Comparison of ENCODE assay signal across 31 mouse cellular contexts in genomic region chrX:37168742-37169141, GRCm38 (mm10). TPM values are rescaled to one million over a fixed set of nuclear protein-coding genes. Genes with fewer than 3 reads are reported as not detected.
DNase-seq lines count a peak whose midpoint lies in the region; ATAC-seq and TF ChIP-seq lines count a peak whose summit lies in the region.
"Had no signal": no experiment of that assay in that cellular context is flagged by ENCODE, and none has a peak within 500 bp of the region (broad histone marks: within the 10 kb centered on the region; RNA-seq: fewer than 3 reads in every experiment).

TSS of gene Akap14 (minus strand) at chrX:37168842.

- no peaks in the 10 kb centered on the region for H3K27me3 ChIP-seq in hindbrain, embryonic 15.5 days
- no peaks in the 10 kb centered on the region for H3K27me3 ChIP-seq in hindbrain, embryonic 12.5 days
- H3K27me3 ChIP-seq: embryonic facial prominence, embryonic 13.5 days; forebrain, embryonic 13.5 days; heart, embryonic 13.5 days; intestine, embryonic 15.5 days had no signal

- H3K4me2 ChIP-seq in hindbrain, embryonic 15.5 days = no peak within 1 kb of the TSS
- H3K4me2 ChIP-seq in hindbrain, embryonic 12.5 days (replicated peaks) = no peak within 1 kb of the TSS
- H3K4me2 ChIP-seq: embryonic facial prominence, embryonic 13.5 days; forebrain, embryonic 13.5 days; heart, embryonic 13.5 days; intestine, embryonic 15.5 days had no signal

- no peaks in the 10 kb centered on the region for H3K9me3 ChIP-seq in hindbrain, embryonic 15.5 days
- H3K9me3 ChIP-seq in hindbrain, embryonic 12.5 days (replicated peaks) = no peaks in the 10 kb centered on the region
- H3K9me3 ChIP-seq: embryonic facial prominence, embryonic 10.5 days; embryonic facial prominence, embryonic 13.5 days; forebrain, embryonic 13.5 days; heart, embryonic 10.5 days; heart, embryonic 13.5 days; intestine, embryonic 15.5 days had no signal

- H3K27ac ChIP-seq in hindbrain, embryonic 15.5 days (replicated peaks) = no peak within 1 kb of the TSS
- H3K27ac ChIP-seq in hindbrain, embryonic 12.5 days = no peak within 1 kb of the TSS
- H3K27ac ChIP-seq: embryonic facial prominence, embryonic 10.5 days; embryonic facial prominence, embryonic 13.5 days; forebrain, embryonic 13.5 days; heart, adult 2 months; heart, embryonic 10.5 days; heart, embryonic 13.5 days; intestine, embryonic 15.5 days had no signal

- H3K36me3 ChIP-seq in hindbrain, embryonic 15.5 days = no peaks in the 10 kb centered on the region
- H3K36me3 ChIP-seq in hindbrain, embryonic 12.5 days = no peaks in the 10 kb centered on the region
- H3K36me3 ChIP-seq: embryonic facial prominence, embryonic 10.5 days; embryonic facial prominence, embryonic 13.5 days; heart, embryonic 10.5 days; heart, embryonic 13.5 days; intestine, embryonic 15.5 days had no signal

- WGBS in hindbrain, embryonic 15.5 days = 41% methylated on average over 5 of the region's 5 CpGs
- 50% methylated on average over 5 of the region's 5 CpGs for WGBS in hindbrain, embryonic 12.5 days

- no peak within 1 kb of the TSS for H3K9ac ChIP-seq in hindbrain, embryonic 15.5 days
- H3K9ac ChIP-seq in hindbrain, embryonic 12.5 days = no peak within 1 kb of the TSS
- H3K9ac ChIP-seq: embryonic facial prominence, embryonic 13.5 days; forebrain, embryonic 13.5 days; heart, embryonic 13.5 days; intestine, embryonic 15.5 days had no signal

- TF ChIP-seq CTCF in brain, embryonic 14.5 days (IDR thresholded peaks at IDR 0.05; ENCODE audit: borderline replicate concordance, extremely low read depth, insufficient read depth, insufficient read length) = no peak

- ATAC-seq in hindbrain, embryonic 15.5 days (ENCODE audit: low FRiP score, low read depth) = 0 out of 2 replicates have a peak, but pooled peaks have one; percentile 38
- ATAC-seq in hindbrain, embryonic 12.5 days (ENCODE audit: low FRiP score) = no peak
- ATAC-seq: activated CD4-positive, CD25-positive, alpha-beta regulatory T cell, adult 4 months; forebrain, embryonic 13.5 days; forebrain, embryonic 16.5 days; intestine, embryonic 15.5 days had no signal

- no peaks in the 10 kb centered on the region for H3K4me1 ChIP-seq in hindbrain, embryonic 15.5 days (replicated peaks)
- no peaks in the 10 kb centered on the region for H3K4me1 ChIP-seq in hindbrain, embryonic 12.5 days
- H3K4me1 ChIP-seq: embryonic facial prominence, embryonic 10.5 days; embryonic facial prominence, embryonic 13.5 days; forebrain, embryonic 13.5 days; heart, embryonic 10.5 days; heart, embryonic 13.5 days; intestine, embryonic 15.5 days had no signal

- DNase-seq in embryo, embryonic 10 days (ENCODE audit: low spot score) = peak; percentile 9
- no peak for DNase-seq in embryo, embryonic 10.5 days (ENCODE audit: low spot score)
- peak; percentile 3 for DNase-seq in brain, embryonic 14.5 days (ENCODE audit: low read depth)
- no peak for DNase-seq in layer of hippocampus, adult 18-20 months (ENCODE audit: low spot score in 2 of 2)
- DNase-seq: adrenal gland, adult 8-10 months; adrenal gland, postnatal 25 days; cerebellum, adult 18-20 months; cerebellum, adult 9-10 months; cerebellum, postnatal 14 days; embryo, embryonic 11 days; gastrocnemius, postnatal 10 days; gastrocnemius, postnatal 36 days; heart, adult 2 months; heart, postnatal 14 days; heart, postnatal 4 days; kidney, adult 11 months had no signal

- no peak within 1 kb of the TSS for H3K4me3 ChIP-seq in hindbrain, embryonic 15.5 days
- H3K4me3 ChIP-seq in hindbrain, embryonic 12.5 days = no peak within 1 kb of the TSS
- H3K4me3 ChIP-seq: embryonic facial prominence, embryonic 10.5 days; embryonic facial prominence, embryonic 13.5 days; erythroblast, embryonic 14.5 days; forebrain, embryonic 13.5 days; heart, adult 2 months; heart, embryonic 10.5 days; heart, embryonic 13.5 days; intestine, embryonic 15.5 days had no signal

- no peak for TF ChIP-seq POLR2A in brain, embryonic 14.5 days (IDR thresholded peaks at IDR 0.05; ENCODE audit: borderline replicate concordance, extremely low read depth, insufficient read depth, insufficient read length, poor library complexity, severe bottlenecking)

RNA-seq across cellular contexts. Expression of gene Akap14, which starts in this region (rescaled TPM):
- polyA plus RNA-seq in hindbrain, embryonic 15.5 days (2015; fragmentation: Nextera tagmentation; extraction: Ambion mirVana) = 0.14 and 0.22 TPM in 2 replicates
- 0.50 and 0.57 TPM in 2 replicates for polyA plus RNA-seq in hindbrain, embryonic 12.5 days (2016; fragmentation: Nextera tagmentation; extraction: Ambion mirVana)
- 0.14 and 0.46 TPM in 2 replicates for polyA plus RNA-seq in brain, embryonic 14.5 days (2012; rRNA removed)
- total RNA-seq in layer of hippocampus, adult 18-20 months (2021) = under 1 TPM; 0.30 TPM
- total RNA-seq: adrenal gland, adult 8-10 months; adrenal gland, postnatal 25 days; ES-E14; gastrocnemius, adult 18-20 months; gastrocnemius, postnatal 10 days; gastrocnemius, postnatal 36 days; granulocyte monocyte progenitor cell, adult 5-6 weeks; heart, adult 2 months; heart, postnatal 14 days; heart, postnatal 4 days had no signal
- polyA plus RNA-seq: embryonic facial prominence, embryonic 13.5 days; erythroblast, embryonic 14.5 days; heart, embryonic 10.5 days; heart, embryonic 13.5 days; heart, embryonic 16.5 days; intestine, embryonic 15.5 days had no signal

Comparison
In these comparisons a context has a peak if more than half of its experiments do, and no peak if none do; other contexts are left out.
1. Peak in ATAC-seq in hindbrain, embryonic 15.5 days; RNA of the gene not detected or under 1 TPM.
2. Peak in DNase-seq in brain, embryonic 14.5 days; RNA of the gene not detected or under 1 TPM.